Mouse (Mus musculus) gastrocnemius, adult 2 months (tissue): ENCODE results near the gene Arhgef5. TPM values are rescaled to one million over a fixed set of nuclear protein-coding genes. Genes with fewer than 3 reads are reported as not detected.
A peak's percentile ranks its signal among the peaks of the same experiment; 100 is the strongest.

Source experiments
- DNase-seq: peaks from one replicate; pipeline ENCODE4 v3.0.0; 2022
- H3K27ac ChIP-seq: fragments of 200-600 bp; 2 replicates; pipeline ENCODE4 v1.8.1; 2022; ENCODE audit warnings: mild to moderate bottlenecking
- H3K4me3 ChIP-seq: fragments of 200-600 bp; 2 replicates; pipeline ENCODE4 v1.8.1; 2022; ENCODE audit warnings: mild to moderate bottlenecking, moderate library complexity
- CTCF ChIP-seq: fragments of 200-600 bp; IDR thresholded peaks from 2 replicates; pipeline ENCODE4 v1.8.1; 2022; ENCODE audit warnings: antibody characterized with exemption, mild to moderate bottlenecking, moderate library complexity
- intact Hi-C: fragments of 180-260 bp; cut with DNase I; formaldehyde crosslinking; loops from one replicate; pipeline ENCODE4 v1.15.1; 2025
- total RNA-seq, 2 experiments: library from RNA; stranded (reverse); gene quantifications; 2 replicates each; pipeline ENCODE4 v1.2.3; 2021

Gene Arhgef5
- total RNA-seq, 2 experiments from 2014 or later = 2.9 to 3.1 TPM

- Histone ChIP-seq H3K4me3 (no peak overlapping the region), H3K27ac (no peak overlapping the region)
- no peak for TF ChIP-seq CTCF
- intact Hi-C loops = no loop called here
- DNase-seq = no peak
Measured at GRCm38 (mm10) chr6:43292471-43293076, 27.2 kb downstream of the Arhgef5 start.

- Histone ChIP-seq H3K4me3 (no peak overlapping the region), H3K27ac (no peak overlapping the region)
- no peak for DNase-seq
- no peak for TF ChIP-seq CTCF
- intact Hi-C loops = no loop called here
Measured at GRCm38 (mm10) chr6:43293175-43293574, 27.8 kb downstream of the Arhgef5 start.

GRCm38 (mm10) chr6:43295908-43296307 is 30.5 kb downstream of the Arhgef5 start:
- Histone ChIP-seq H3K27ac (no peak overlapping the region), H3K4me3 (no peak overlapping the region)
- TF ChIP-seq CTCF = no peak
- no peak for DNase-seq
- intact Hi-C loops = loop anchor here (2.0 kb wide), 1 partner anchor 41 kb away; no protein-coding TSS in a partner anchor

GRCm38 (mm10) chr6:43296798-43297507 is 31.6 kb downstream of the Arhgef5 start:
- intact Hi-C loops = loop anchor here (2.0 kb wide), 1 partner anchor 42 kb away; no protein-coding TSS in a partner anchor
- Histone ChIP-seq H3K27ac (no peak overlapping the region), H3K4me3 (no peak overlapping the region)
- TF ChIP-seq CTCF = peak; percentile 74
- DNase-seq = no peak

GRCm38 (mm10) chr6:43297508-43297850 is 32.1 kb downstream of the Arhgef5 start:
- no peak for DNase-seq
- no peak for TF ChIP-seq CTCF
- intact Hi-C loops = loop anchor here (2.0 kb wide), 1 partner anchor 43 kb away; no protein-coding TSS in a partner anchor
- Histone ChIP-seq H3K27ac (no peak overlapping the region), H3K4me3 (no peak overlapping the region)

- no peak for DNase-seq
- intact Hi-C loops = no loop called here
- Histone ChIP-seq H3K4me3 (no peak within 1 kb of the TSS), H3K27ac (no peak within 1 kb of the TSS)
- TF ChIP-seq CTCF = no peak
Measured at GRCm38 (mm10) chr6:43309454-43309853, 44.1 kb downstream of the Arhgef5 start, which contains the start of gene Nobox. TSS of gene Nobox (minus strand) at chr6:43309554.

- TF ChIP-seq CTCF = no peak
- no peak for DNase-seq
- H3K27ac ChIP-seq = no peak overlapping the region
- intact Hi-C loops = no loop called here
- no peak overlapping the region for H3K4me3 ChIP-seq
Measured at GRCm38 (mm10) chr6:43310071-43310470, 44.7 kb downstream of the Arhgef5 start.

- intact Hi-C loops = no loop called here
- no peak overlapping the region for H3K4me3 ChIP-seq
- DNase-seq = no peak
- no peak for TF ChIP-seq CTCF
- no peak overlapping the region for H3K27ac ChIP-seq
Measured at GRCm38 (mm10) chr6:43312546-43312945, 47.2 kb downstream of the Arhgef5 start.

- TF ChIP-seq CTCF = no peak
- Histone ChIP-seq H3K4me3 (no peak overlapping the region), H3K27ac (no peak overlapping the region)
- DNase-seq = no peak
- intact Hi-C loops = no loop called here
Measured at GRCm38 (mm10) chr6:43312961-43313656, 47.7 kb downstream of the Arhgef5 start.

- intact Hi-C loops = no loop called here
- no peak overlapping the region for H3K4me3 ChIP-seq
- DNase-seq = no peak
- TF ChIP-seq CTCF = no peak
- H3K27ac ChIP-seq = no peak overlapping the region
Measured at GRCm38 (mm10) chr6:43333479-43333878, 68.1 kb downstream of the Arhgef5 start.

- intact Hi-C loops = no loop called here
- DNase-seq = no peak
- no peak overlapping the region for H3K4me3 ChIP-seq
- H3K27ac ChIP-seq = no peak overlapping the region
- no peak for TF ChIP-seq CTCF
Measured at GRCm38 (mm10) chr6:43335619-43336234, 70.3 kb downstream of the Arhgef5 start.

GRCm38 (mm10) chr6:43337491-43337961 is 72.1 kb downstream of the Arhgef5 start:
- Histone ChIP-seq H3K4me3 (no peak overlapping the region), H3K27ac (no peak overlapping the region)
- no peak for TF ChIP-seq CTCF
- intact Hi-C loops = no loop called here
- DNase-seq = peak; percentile 31

GRCm38 (mm10) chr6:43338804-43339203 is 73.4 kb downstream of the Arhgef5 start:
- Histone ChIP-seq H3K4me3 (no peak overlapping the region), H3K27ac (no peak overlapping the region)
- DNase-seq = no peak
- no peak for TF ChIP-seq CTCF
- intact Hi-C loops = no loop called here

Other genes starting within 250 kb of the Arhgef5 start
- gene Olfr441, start 159.2 kb upstream of the Arhgef5 start, total RNA-seq = not detected
- not detected for gene Olfr237-ps1, start 119.0 kb upstream of the Arhgef5 start, total RNA-seq
- not detected for gene Olfr437, start 102.3 kb upstream of the Arhgef5 start, total RNA-seq
- not detected for gene Olfr13, start 93.4 kb upstream of the Arhgef5 start, total RNA-seq
- gene Olfr435, start 68.4 kb upstream of the Arhgef5 start, total RNA-seq = not detected
- gene Olfr434, start 52.6 kb upstream of the Arhgef5 start, total RNA-seq = not detected
- gene Olfr47, start 34.1 kb upstream of the Arhgef5 start, total RNA-seq = not detected
- gene Nobox, start 44.0 kb downstream of the Arhgef5 start, total RNA-seq = not detected